Mouse (Mus musculus) forebrain, postnatal 0 days (tissue): Measurements from ENCODE around the gene Brpf3. TPM values are rescaled to one million over a fixed set of nuclear protein-coding genes. Genes with fewer than 3 reads are reported as not detected.

ENCODE experiments used
- ATAC-seq: fragments of 200-750 bp; cut with Nextera tagmentation; 2 replicates; pipeline ENCODE4 v1.8.0; 2017; ENCODE audit warnings: mild to moderate bottlenecking, moderate library complexity
- DNase-seq: peaks from one replicate; pipeline ENCODE4 v3.0.0-alpha.2; 2015
- H3K27ac ChIP-seq: fragments of 300-500 bp; sonication (generic); 2 replicates; pipeline ENCODE4 v1.5.1; 2014; ENCODE audit warnings: low read depth, mild to moderate bottlenecking, antibody characterized with exemption, low read length, moderate library complexity, mixed read lengths
- H3K27me3 ChIP-seq: fragments of 300-500 bp; sonication (generic); 2 replicates; pipeline ENCODE4 v1.6.1; 2014; ENCODE audit warnings: mild to moderate bottlenecking, low read length, mixed read lengths; ENCODE audit not compliant: insufficient read depth
- H3K36me3 ChIP-seq: fragments of 300-500 bp; sonication (generic); 2 replicates; pipeline ENCODE4 v1.6.1; 2014; ENCODE audit warnings: mild to moderate bottlenecking, moderate library complexity; ENCODE audit not compliant: insufficient read depth
- H3K4me1 ChIP-seq: fragments of 300-500 bp; sonication (generic); 2 replicates; pipeline ENCODE4 v1.6.1; 2014; ENCODE audit warnings: antibody characterized with exemption; ENCODE audit not compliant: insufficient read depth
- H3K4me2 ChIP-seq: fragments of 300-500 bp; sonication (generic); 2 replicates; pipeline ENCODE4 v1.6.1; 2014; ENCODE audit warnings: low read depth, mild to moderate bottlenecking, moderate library complexity
- H3K4me3 ChIP-seq: fragments of 300-500 bp; sonication (generic); 2 replicates; pipeline ENCODE4 v1.5.1; 2014; ENCODE audit warnings: low read depth, low read length, mixed read lengths
- H3K9ac ChIP-seq: fragments of 300-500 bp; sonication (generic); 2 replicates; pipeline ENCODE4 v1.6.1; 2014; ENCODE audit warnings: mild to moderate bottlenecking
- H3K9me3 ChIP-seq: fragments of 300-500 bp; sonication (generic); 2 replicates; pipeline ENCODE4 v1.6.1; 2016; ENCODE audit warnings: low read length
- CTCF ChIP-seq: sonication (generic); IDR thresholded peaks from 2 replicates; pipeline ENCODE4 v1.5.1; 2016; ENCODE audit warnings: antibody characterized with exemption, control low read depth, low read depth
- WGBS: fragments of 180-500 bp; shearing (Covaris S2); extraction: QIAGEN DNeasy Blood & Tissue Kit; methylation state at CpG from one replicate; pipeline ENCODE4 v1.1.7; 2014; 5-methylcytosine and 5-hydroxymethylcytosine counted together
- polyA plus RNA-seq: library from polyadenylated mRNA; unstranded; fragments of >200 nt; fragmentation: Nextera tagmentation; extraction: Ambion mirVana; gene quantifications from 2 replicates; pipeline ENCODE4 v1.2.1, GENCODE M21; 2015
- total RNA-seq: library from RNA; depleted of rRNA; stranded (reverse); fragments of >200 nt; gene quantifications from 2 replicates; pipeline ENCODE4 v1.2.3, GENCODE M21; 2014; rRNA removed

Brpf3 gene
- total RNA-seq (8.9 and 13.0 TPM in 2 replicates), polyA plus RNA-seq (2.2 and 4.1 TPM in 2 replicates)

GRCm38 (mm10) chr17:28800671-28801412, at the start of gene Brpf3:
Brpf3 (plus strand) TSS chr17:28801090.
- H3K27ac ChIP-seq = peak within 1 kb of the TSS; percentile 100
- H3K4me1 ChIP-seq = peaks cover 6% of the 10 kb centered on the region; the same call in 1 of the 2 replicates
- WGBS = 5% methylated on average over 67 of the region's 99 CpGs
- ATAC-seq (peak; percentile 70), DNase-seq (peak; percentile 78)
- H3K27me3 ChIP-seq = no peaks in the 10 kb centered on the region
- H3K36me3 ChIP-seq = peaks cover 2% of the 10 kb centered on the region; the same call in 1 of the 2 replicates
- TF ChIP-seq CTCF = peak; percentile 59
- peak within 1 kb of the TSS; percentile 99 for H3K9ac ChIP-seq
- no peaks in the 10 kb centered on the region for H3K9me3 ChIP-seq
- H3K4me2 ChIP-seq = peak within 1 kb of the TSS; percentile 97
- peak within 1 kb of the TSS; percentile 100 for H3K4me3 ChIP-seq

DNA sequence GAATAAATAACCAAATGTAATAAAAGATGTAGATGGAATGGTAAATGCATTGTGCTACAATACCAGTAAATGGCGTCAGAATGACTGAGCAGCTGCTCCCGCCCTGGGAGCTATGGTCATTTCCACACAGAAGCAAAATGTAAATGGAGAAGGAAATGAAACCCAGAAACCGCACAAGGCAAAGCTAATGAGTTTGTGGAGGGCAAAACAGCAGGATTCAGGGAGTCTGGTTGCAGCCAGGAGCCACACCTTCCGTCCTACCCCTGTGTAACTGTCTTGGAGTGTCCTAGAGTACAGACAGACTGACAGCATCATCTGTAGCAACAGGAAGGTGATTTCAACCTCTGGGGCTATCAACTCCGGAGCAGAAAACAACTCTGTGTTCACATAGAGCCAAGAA, 44.4 kb upstream of the Brpf3 start:
- Histone ChIP-seq H3K9ac (no peak overlapping the region), H3K9me3 (no peaks in the 10 kb centered on the region), H3K27ac (no peak overlapping the region), H3K36me3 (no peaks in the 10 kb centered on the region), H3K4me1 (no peaks in the 10 kb centered on the region), H3K27me3 (no peaks in the 10 kb centered on the region), H3K4me2 (no peak overlapping the region), H3K4me3 (no peak overlapping the region)
- no peak for ATAC-seq
- 74% methylated on average over 5 of the region's 5 CpGs for WGBS
- DNase-seq = no peak
- no peak for TF ChIP-seq CTCF

DNA sequence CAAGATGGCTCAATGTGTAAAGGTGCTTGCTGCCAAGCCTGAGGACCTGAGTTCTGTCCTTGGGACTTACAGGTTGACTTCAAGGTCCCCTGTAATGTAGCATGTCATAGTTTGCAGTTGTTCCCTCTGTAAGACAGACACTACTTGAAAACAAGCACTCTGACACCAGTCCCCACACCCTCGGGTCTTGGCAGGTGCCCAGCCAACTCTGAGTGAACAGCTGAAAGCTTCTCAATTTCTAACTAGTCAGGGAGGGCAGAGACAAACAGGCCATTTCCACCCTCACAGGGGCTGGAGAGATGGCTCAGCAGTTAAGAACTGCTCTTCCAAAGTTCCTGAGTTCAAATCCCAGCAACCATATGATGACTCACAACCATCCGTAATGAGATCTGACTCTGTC, 43.4 kb upstream of the Brpf3 start:
- ATAC-seq (no peak), DNase-seq (no peak)
- Histone ChIP-seq H3K9me3 (no peaks in the 10 kb centered on the region), H3K4me2 (no peak overlapping the region), H3K4me3 (no peak overlapping the region), H3K9ac (no peak overlapping the region), H3K4me1 (no peaks in the 10 kb centered on the region), H3K36me3 (no peaks in the 10 kb centered on the region), H3K27ac (no peak overlapping the region), H3K27me3 (no peaks in the 10 kb centered on the region)
- no peak for TF ChIP-seq CTCF
- 61% methylated on average over 2 of the region's 2 CpGs for WGBS

GRCm38 (mm10) chr17:28760736-28761312, 40.1 kb upstream of the Brpf3 start:
- H3K9ac ChIP-seq = no peak overlapping the region
- DNase-seq (no peak), ATAC-seq (no peak)
- TF ChIP-seq CTCF = no peak
- no peaks in the 10 kb centered on the region for H3K36me3 ChIP-seq
- no peak overlapping the region for H3K27ac ChIP-seq
- H3K4me2 ChIP-seq = no peak overlapping the region
- no peaks in the 10 kb centered on the region for H3K9me3 ChIP-seq
- H3K27me3 ChIP-seq = no peaks in the 10 kb centered on the region
- no peak overlapping the region for H3K4me3 ChIP-seq
- H3K4me1 ChIP-seq = no peaks in the 10 kb centered on the region
- WGBS = 81% methylated on average over 8 of the region's 8 CpGs

DNA sequence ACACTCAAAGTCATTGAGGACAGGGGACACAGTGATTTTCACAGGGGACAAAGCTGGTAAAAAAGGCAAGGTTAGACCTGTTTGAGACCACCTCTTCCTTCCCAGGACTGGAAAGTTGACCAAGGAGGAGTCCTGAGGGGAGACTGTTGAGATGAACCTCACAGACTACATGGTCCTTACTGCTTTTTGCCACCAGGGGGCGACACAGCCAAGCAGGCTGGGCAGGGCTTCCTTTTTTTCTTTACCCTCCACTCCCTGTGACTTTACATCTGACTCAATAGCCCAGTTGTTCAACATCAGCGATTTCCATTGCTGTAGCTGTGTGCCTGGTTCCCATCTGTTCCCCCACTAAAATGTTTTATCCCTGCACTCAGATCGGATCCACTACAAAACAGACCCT, 39.0 kb upstream of the Brpf3 start:
- Histone ChIP-seq H3K36me3 (no peaks in the 10 kb centered on the region), H3K9ac (no peak overlapping the region), H3K9me3 (no peaks in the 10 kb centered on the region), H3K4me1 (no peaks in the 10 kb centered on the region), H3K4me2 (no peak overlapping the region), H3K27ac (no peak overlapping the region), H3K4me3 (no peak overlapping the region), H3K27me3 (no peaks in the 10 kb centered on the region)
- ATAC-seq (no peak; the same call in 1 of the 2 replicates), DNase-seq (peak; percentile 50)
- peak; percentile 81 for TF ChIP-seq CTCF
- WGBS = 12% methylated on average over 3 of the region's 3 CpGs

- no peak for DNase-seq
- WGBS = 71% methylated on average over 3 of the region's 3 CpGs
- Histone ChIP-seq H3K36me3 (no peaks in the 10 kb centered on the region), H3K27me3 (peaks cover 26% of the 10 kb centered on the region), H3K4me3 (no peak overlapping the region), H3K9ac (no peak overlapping the region), H3K9me3 (no peaks in the 10 kb centered on the region), H3K27ac (no peak overlapping the region), H3K4me2 (no peak overlapping the region), H3K4me1 (peaks cover 5% of the 10 kb centered on the region; the same call in 1 of the 2 replicates)
- no peak for ATAC-seq
- no peak for TF ChIP-seq CTCF
These were observed 34.7 kb upstream of the Brpf3 start for GRCm38 (mm10) chr17:28766203-28766602.
